Mouse (Mus musculus): Measurements from ENCODE around the gene Krt71. TPM values are rescaled to one million over a fixed set of nuclear protein-coding genes. Genes with fewer than 3 reads are reported as not detected.

Krt71 gene
- 0.04 and 0.24 TPM in 2 replicates for polyA plus RNA-seq (2012; rRNA removed)

DNA sequence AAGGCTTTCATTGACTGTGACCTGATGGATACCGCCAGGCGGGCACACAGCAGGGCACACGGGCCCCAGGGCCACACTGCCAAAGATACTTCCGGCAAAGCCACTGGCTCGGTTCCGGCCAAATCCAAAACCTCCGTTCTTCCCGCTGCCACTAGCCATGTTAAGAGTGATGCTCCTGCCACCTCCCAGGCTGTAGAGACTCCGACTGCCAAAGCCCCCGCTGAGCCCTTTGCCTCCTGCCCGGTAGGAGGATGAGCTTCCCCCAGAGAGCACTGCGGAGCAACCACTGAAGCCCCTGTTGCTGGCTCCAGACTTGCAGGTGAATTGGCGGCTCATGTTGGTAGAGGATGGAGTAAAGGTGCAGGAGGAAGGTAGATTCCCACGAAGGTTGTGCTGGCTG lies at the start of gene Krt71:
Krt71 (minus strand) TSS at position 399 of the 400 bp plus-strand sequence.

DNA sequence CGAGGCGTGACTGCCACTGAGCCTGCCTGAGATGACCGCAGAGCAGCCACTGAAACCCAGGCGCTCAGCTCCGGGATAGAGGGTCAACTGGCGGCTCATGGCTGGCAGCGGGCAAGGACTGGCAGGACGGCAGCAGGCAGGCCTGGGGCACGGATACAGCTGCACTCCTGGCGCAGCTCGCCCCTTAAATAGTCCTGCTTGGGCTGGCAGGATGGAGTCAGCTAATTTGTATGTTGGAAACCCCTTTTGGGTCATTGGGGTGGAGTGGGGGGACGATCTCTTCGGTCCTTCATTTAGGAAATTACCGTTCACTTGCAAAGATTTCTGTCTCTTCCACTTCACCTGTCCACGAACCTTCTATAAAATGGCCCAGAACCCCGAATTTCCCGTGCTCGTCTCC lies 43.5 kb upstream of the Krt71 start, which contains the start of gene Krt72:
Krt72 (minus strand) TSS at position 101 of the 400 bp plus-strand sequence.

GRCm38 (mm10) chr15:101712720-101713119 lies 30.2 kb downstream of the Krt71 start, which contains the start of gene Krt5:
Krt5 (minus strand) TSS chr15:101712898.

GRCm38 (mm10) chr15:101694207-101694606 lies 48.7 kb downstream of the Krt71 start, which contains the start of gene Krt6a:
Krt6a (minus strand) TSS chr15:101694307.

Other genes starting within 250 kb of the Krt71 start
- gene Gm49425, start 225.8 kb downstream of the Krt71 start, polyA plus RNA-seq (2012; rRNA removed): not detected in 2 replicates
- gene Krt84, start 210.3 kb downstream of the Krt71 start, polyA plus RNA-seq (2012; rRNA removed): 0.04 TPM in 1 of 2 replicates, not detected in the other
- gene Krt82, start 192.4 kb downstream of the Krt71 start, polyA plus RNA-seq (2012; rRNA removed): not detected in 2 replicates
- gene Krt90, start 180.2 kb downstream of the Krt71 start, polyA plus RNA-seq (2012; rRNA removed): 0.05 and 0.08 TPM in 2 replicates
- 0.04 and 0.21 TPM in 2 replicates for gene Krt75, start 169.2 kb downstream of the Krt71 start, polyA plus RNA-seq (2012; rRNA removed)
- gene Gm5414, start 114.9 kb downstream of the Krt71 start, polyA plus RNA-seq (2012; rRNA removed): not detected in 2 replicates
- gene Gm5478, start 95.7 kb downstream of the Krt71 start, polyA plus RNA-seq (2012; rRNA removed): not detected in 2 replicates
- not detected in 2 replicates for gene Krt6b, start 62.8 kb downstream of the Krt71 start, polyA plus RNA-seq (2012; rRNA removed)
- 0.02 and 0.88 TPM in 2 replicates for gene Krt6a, start 48.8 kb downstream of the Krt71 start, polyA plus RNA-seq (2012; rRNA removed)
- gene Krt5, start 30.2 kb downstream of the Krt71 start, polyA plus RNA-seq (2012; rRNA removed): 5.6 and 59.9 TPM in 2 replicates
- gene Krt72, start 43.4 kb upstream of the Krt71 start, polyA plus RNA-seq (2012; rRNA removed): 0.15 TPM in 1 of 2 replicates, not detected in the other
- gene Krt73, start 59.2 kb upstream of the Krt71 start, polyA plus RNA-seq (2012; rRNA removed): 0.76 and 0.79 TPM in 2 replicates
- not detected in 2 replicates for gene Krt2, start 75.1 kb upstream of the Krt71 start, polyA plus RNA-seq (2012; rRNA removed)
- gene Krt1, start 107.7 kb upstream of the Krt71 start, polyA plus RNA-seq (2012; rRNA removed): 8.5 and 15.9 TPM in 2 replicates
- 0.39 and 1.2 TPM in 2 replicates for gene Krt77, start 126.6 kb upstream of the Krt71 start, polyA plus RNA-seq (2012; rRNA removed)
- not detected in 2 replicates for gene Krt76, start 149.8 kb upstream of the Krt71 start, polyA plus RNA-seq (2012; rRNA removed)
- gene Krt4, start 181.6 kb upstream of the Krt71 start, polyA plus RNA-seq (2012; rRNA removed): 0.07 and 3.0 TPM in 2 replicates
- gene Krt79, start 197.2 kb upstream of the Krt71 start, polyA plus RNA-seq (2012; rRNA removed): 0.25 and 0.35 TPM in 2 replicates
- 0.02 TPM in 1 of 2 replicates, not detected in the other for gene Krt78, start 211.2 kb upstream of the Krt71 start, polyA plus RNA-seq (2012; rRNA removed)